Mouse (Mus musculus): ENCODE data around the gene Syce1. TPM values are rescaled to one million over a fixed set of nuclear protein-coding genes. Genes with fewer than 3 reads are reported as not detected.
A peak's percentile ranks its signal among the peaks of the same experiment; 100 is the strongest.
"Not testable (repeated sequence)": the region's sequence is repeated elsewhere in the genome, so short reads cannot be mapped to it uniquely, and the experiment has no call there.

Syce1 gene
- polyA plus RNA-seq, 1 experiment, result 286 TPM

DNA sequence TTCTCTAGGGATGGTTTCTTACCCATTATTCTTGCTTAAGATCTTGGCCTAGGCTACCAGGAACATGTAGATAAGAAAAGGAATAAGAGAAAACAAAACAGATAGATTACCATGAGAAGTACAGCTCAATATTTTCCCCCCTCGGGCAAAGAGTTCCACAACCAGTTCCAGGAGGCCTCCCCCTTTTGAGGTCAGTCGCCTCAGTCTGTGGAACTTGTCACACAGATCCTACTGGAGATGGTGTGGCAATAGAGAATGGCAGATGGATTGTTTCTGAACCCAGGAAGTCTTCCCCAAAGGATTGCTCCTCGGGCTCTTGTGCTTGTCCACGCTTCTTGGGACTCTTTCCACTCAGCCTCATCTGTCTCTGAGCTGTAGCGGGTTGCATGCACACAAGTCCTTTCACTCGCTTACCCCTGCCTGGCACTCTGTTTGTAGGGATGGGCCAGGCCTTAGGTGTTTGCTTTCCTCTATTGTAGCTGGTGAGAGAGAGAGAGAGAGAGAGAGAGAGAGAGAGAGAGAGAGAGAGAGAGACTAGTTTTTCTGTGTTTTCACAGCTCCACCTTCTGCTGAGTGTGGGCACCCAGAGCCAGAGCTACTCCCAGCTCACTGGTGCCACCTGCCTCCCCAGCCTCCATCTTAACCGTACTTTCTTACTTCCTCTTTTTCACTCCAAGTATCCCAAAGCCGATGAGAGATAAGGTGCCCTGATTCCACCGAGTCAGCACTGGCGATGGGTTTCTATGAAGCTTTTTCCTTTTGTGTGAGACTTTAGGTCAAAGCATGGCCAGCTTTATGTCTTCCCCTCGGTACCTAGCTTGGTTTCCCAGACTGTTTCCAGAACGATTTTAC, 21.5 kb downstream of the Syce1 start:
- TF ChIP-seq CTCF (IDR thresholded peaks at IDR 0.05; ENCODE audit: control insufficient read depth, insufficient read depth, insufficient replicate concordance, low read depth, low read length) (no peak), POLR2A (IDR thresholded peaks at IDR 0.05; ENCODE audit: control insufficient read depth, low read depth, low read length) (no peak)
- Histone ChIP-seq H3K4me3 (ENCODE audit: control insufficient read depth, low read depth, low read length) (no peak overlapping the region), H3K27ac (ENCODE audit: control insufficient read depth, insufficient read depth, low read depth, low read length) (no peak overlapping the region)

DNA sequence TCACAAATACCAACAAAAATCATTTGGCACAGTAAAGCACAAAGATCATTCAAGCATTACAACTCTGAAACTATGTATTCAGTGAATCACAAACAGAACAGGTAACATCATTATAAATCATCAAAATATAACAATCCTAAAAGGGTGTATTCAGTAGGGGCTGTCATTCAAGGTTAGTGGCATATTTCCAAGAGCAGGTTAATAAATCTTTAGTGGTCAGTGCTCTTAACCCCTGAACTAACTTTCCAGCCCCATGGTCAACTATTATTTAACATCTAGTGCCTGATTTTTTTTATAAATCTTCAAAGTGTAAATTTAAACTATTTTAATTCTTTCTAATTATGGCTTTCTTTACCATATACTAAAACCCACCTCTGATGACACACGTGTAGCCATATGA, 22.3 kb downstream of the Syce1 start:
- not testable (repeated sequence) for H3K27me3 ChIP-seq (ENCODE audit: control insufficient read depth, insufficient read depth, low read length); H3K27ac ChIP-seq (ENCODE audit: control insufficient read depth, insufficient read depth, low read depth, low read length); H3K36me3 ChIP-seq (ENCODE audit: control insufficient read depth, insufficient read depth, low read length); H3K4me1 ChIP-seq (ENCODE audit: control insufficient read depth, insufficient read depth, low read length); H3K4me3 ChIP-seq (ENCODE audit: control insufficient read depth, low read depth, low read length)

More for the DNA sequence above, 21.5 kb downstream of the Syce1 start:
- no peaks in the 10 kb centered on the region for H3K36me3 ChIP-seq (ENCODE audit: control insufficient read depth, insufficient read depth, low read length)
- H3K4me1 ChIP-seq (ENCODE audit: control insufficient read depth, insufficient read depth, low read length), result no peaks in the 10 kb centered on the region
- H3K27me3 ChIP-seq (ENCODE audit: control insufficient read depth, insufficient read depth, low read length), result no peaks in the 10 kb centered on the region

DNA sequence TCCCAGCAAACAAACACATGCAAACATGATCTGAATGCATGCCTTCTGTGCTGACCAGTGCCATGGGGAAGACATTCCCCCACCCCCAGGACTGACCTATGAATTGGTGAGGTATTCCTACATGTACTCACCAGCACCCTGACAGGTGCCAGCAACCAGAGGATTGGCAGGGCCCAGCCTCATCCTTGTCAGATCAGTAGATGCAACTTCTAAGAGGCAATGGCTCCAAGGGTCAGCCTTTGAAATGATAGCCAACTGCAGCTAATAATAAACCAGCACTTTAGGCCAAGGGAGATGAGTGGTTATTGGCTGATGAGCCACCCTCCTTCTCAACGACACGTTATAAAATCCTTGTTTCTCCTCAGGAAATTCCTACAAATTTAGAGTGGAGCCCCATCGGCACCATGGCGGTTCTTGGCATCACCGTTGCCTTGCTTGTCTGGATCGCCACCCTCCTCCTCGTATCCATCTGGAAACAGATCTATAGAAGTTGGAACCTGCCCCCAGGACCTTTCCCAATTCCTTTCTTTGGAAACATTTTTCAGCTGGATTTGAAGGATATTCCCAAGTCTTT, 24.1 kb downstream of the Syce1 start, which contains the start of gene Cyp2e1:
TSS of gene Cyp2e1 (plus strand) at position 293 of the 574 bp plus-strand sequence.
- no peak for TF ChIP-seq POLR2A (IDR thresholded peaks at IDR 0.05; ENCODE audit: control insufficient read depth, low read depth, low read length)
- no peak for TF ChIP-seq CTCF (IDR thresholded peaks at IDR 0.05; ENCODE audit: control insufficient read depth, insufficient read depth, insufficient replicate concordance, low read depth, low read length)
- no peak within 1 kb of the TSS for H3K27ac ChIP-seq (ENCODE audit: control insufficient read depth, insufficient read depth, low read depth, low read length)
- H3K36me3 ChIP-seq (ENCODE audit: control insufficient read depth, insufficient read depth, low read length), result no peaks in the 10 kb centered on the region
- no peak within 1 kb of the TSS for H3K4me3 ChIP-seq (ENCODE audit: control insufficient read depth, low read depth, low read length)
- H3K4me1 ChIP-seq (ENCODE audit: control insufficient read depth, insufficient read depth, low read length), result no peaks in the 10 kb centered on the region
- no peaks in the 10 kb centered on the region for H3K27me3 ChIP-seq (ENCODE audit: control insufficient read depth, insufficient read depth, low read length)

DNA sequence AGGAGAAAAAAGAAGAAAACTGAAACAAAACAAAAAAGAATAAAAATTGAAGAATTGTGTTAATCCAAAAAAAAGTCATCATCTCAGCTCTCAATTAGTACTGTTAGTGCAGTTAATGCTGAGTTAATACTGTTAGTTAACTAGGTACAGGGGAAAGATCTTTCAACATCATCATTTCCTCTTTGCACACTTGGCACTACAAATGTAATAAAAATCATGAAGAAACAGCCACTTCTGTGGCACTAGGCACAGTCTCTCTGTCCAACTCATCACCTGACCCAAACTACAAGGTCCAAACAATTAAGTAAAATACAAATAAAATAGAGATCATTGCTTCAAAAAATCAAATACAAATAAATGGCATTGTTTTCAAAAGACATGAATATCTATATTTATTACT, 27.0 kb downstream of the Syce1 start:
- no peak for TF ChIP-seq CTCF (IDR thresholded peaks at IDR 0.05; ENCODE audit: control insufficient read depth, insufficient read depth, insufficient replicate concordance, low read depth, low read length)
- H3K36me3 ChIP-seq (ENCODE audit: control insufficient read depth, insufficient read depth, low read length), result no peaks in the 10 kb centered on the region
- no peak overlapping the region for H3K4me3 ChIP-seq (ENCODE audit: control insufficient read depth, low read depth, low read length)
- H3K4me1 ChIP-seq (ENCODE audit: control insufficient read depth, insufficient read depth, low read length), result no peaks in the 10 kb centered on the region
- H3K27me3 ChIP-seq (ENCODE audit: control insufficient read depth, insufficient read depth, low read length), result no peaks in the 10 kb centered on the region
- H3K27ac ChIP-seq (ENCODE audit: control insufficient read depth, insufficient read depth, low read depth, low read length), result no peak overlapping the region

DNA sequence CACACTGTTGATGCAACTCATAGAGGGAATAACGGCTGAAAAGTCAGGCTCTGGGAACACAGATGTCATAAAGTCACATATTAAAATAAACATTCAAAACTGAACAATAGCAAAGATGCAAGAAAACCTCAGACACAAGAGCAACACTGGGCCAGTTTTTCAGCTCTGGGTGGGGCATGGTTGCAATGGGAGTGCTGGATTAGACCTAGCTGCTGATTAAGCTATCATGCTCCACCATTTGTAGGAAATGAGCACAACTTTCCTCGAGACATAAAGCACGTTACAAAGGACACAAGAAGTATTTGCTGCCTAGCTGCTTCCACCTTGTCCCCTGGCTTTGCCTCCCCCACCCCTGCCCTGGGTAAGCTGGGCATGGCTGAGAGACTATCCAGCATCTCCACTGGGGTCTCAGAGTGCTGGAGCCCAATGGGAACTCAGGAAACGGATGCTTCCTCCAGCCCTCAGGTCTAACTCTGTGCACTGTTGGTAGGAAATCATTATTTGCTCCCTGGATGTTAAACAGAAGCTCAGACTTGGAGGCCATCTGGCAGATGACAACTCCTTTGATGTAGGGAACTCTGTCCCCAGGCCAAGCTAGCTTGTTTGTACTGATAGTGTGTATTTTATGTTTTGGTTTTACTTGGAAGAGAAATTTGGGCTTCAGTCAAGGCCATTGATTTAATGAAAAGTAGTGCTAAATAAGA, 31.3 kb downstream of the Syce1 start:
- Histone ChIP-seq H3K4me1 (ENCODE audit: control insufficient read depth, insufficient read depth, low read length) (no peaks in the 10 kb centered on the region), H3K27me3 (ENCODE audit: control insufficient read depth, insufficient read depth, low read length) (no peaks in the 10 kb centered on the region), H3K4me3 (ENCODE audit: control insufficient read depth, low read depth, low read length) (no peak overlapping the region), H3K27ac (ENCODE audit: control insufficient read depth, insufficient read depth, low read depth, low read length) (no peak overlapping the region), H3K36me3 (ENCODE audit: control insufficient read depth, insufficient read depth, low read length) (no peaks in the 10 kb centered on the region)
- TF ChIP-seq CTCF (IDR thresholded peaks at IDR 0.05; ENCODE audit: control insufficient read depth, insufficient read depth, insufficient replicate concordance, low read depth, low read length), result no peak
- TF ChIP-seq POLR2A (IDR thresholded peaks at IDR 0.05; ENCODE audit: control insufficient read depth, low read depth, low read length), result no peak

DNA sequence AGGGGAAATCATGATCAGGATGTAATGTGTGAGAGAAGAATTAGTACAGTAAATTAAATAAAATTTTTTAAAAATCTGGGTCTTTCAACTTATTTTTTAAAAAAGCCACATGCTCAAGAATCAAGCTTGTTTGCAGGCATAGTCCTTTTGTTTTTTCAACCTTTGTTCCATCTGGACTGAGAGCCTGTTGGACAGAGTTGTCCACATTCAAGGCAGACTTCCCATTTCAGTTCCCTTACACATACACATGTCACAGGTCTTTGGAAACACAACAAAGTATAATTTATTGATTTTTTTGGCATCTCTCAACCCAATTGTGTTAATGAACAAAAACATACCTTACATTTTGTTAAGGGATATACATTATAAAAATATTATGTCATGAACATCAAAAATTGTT, 33.1 kb downstream of the Syce1 start:
- no peak for TF ChIP-seq POLR2A (IDR thresholded peaks at IDR 0.05; ENCODE audit: control insufficient read depth, low read depth, low read length)
- TF ChIP-seq CTCF (IDR thresholded peaks at IDR 0.05; ENCODE audit: control insufficient read depth, insufficient read depth, insufficient replicate concordance, low read depth, low read length), result no peak
- H3K4me1 ChIP-seq (ENCODE audit: control insufficient read depth, insufficient read depth, low read length), result no peaks in the 10 kb centered on the region
- no peak overlapping the region for H3K27ac ChIP-seq (ENCODE audit: control insufficient read depth, insufficient read depth, low read depth, low read length)
- no peaks in the 10 kb centered on the region for H3K36me3 ChIP-seq (ENCODE audit: control insufficient read depth, insufficient read depth, low read length)
- no peak overlapping the region for H3K4me3 ChIP-seq (ENCODE audit: control insufficient read depth, low read depth, low read length)
- H3K27me3 ChIP-seq (ENCODE audit: control insufficient read depth, insufficient read depth, low read length), result no peaks in the 10 kb centered on the region

DNA sequence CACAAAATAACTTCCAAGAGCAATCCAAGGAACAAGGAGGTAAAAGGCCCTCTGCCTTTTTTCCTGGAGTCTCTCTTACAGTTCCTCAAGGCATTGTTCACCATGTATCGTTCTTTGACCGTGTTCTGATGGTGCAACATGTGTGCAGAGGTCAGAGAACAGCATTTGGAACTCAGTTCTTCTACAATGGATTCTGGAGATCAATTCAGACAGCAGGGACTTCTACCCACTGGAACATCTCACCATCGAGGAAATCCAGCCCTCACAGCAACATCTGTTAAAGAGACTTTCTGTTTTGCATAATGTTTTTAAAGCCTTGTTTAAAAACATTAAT, 38.9 kb downstream of the Syce1 start:
- Histone ChIP-seq H3K27ac (ENCODE audit: control insufficient read depth, insufficient read depth, low read depth, low read length) (0 out of 2 replicates have a peak overlapping the region, but pooled peaks have one; percentile 29), H3K4me3 (ENCODE audit: control insufficient read depth, low read depth, low read length) (no peak overlapping the region), H3K36me3 (ENCODE audit: control insufficient read depth, insufficient read depth, low read length) (no peaks in the 10 kb centered on the region), H3K4me1 (ENCODE audit: control insufficient read depth, insufficient read depth, low read length) (no peaks in the 10 kb centered on the region), H3K27me3 (ENCODE audit: control insufficient read depth, insufficient read depth, low read length) (no peaks in the 10 kb centered on the region)
- TF ChIP-seq CTCF (IDR thresholded peaks at IDR 0.05; ENCODE audit: control insufficient read depth, insufficient read depth, insufficient replicate concordance, low read depth, low read length) (no peak), POLR2A (IDR thresholded peaks at IDR 0.05; ENCODE audit: control insufficient read depth, low read depth, low read length) (no peak)

Measured in testis, adult 2 months (tissue).